Mouse (Mus musculus): ENCODE measurements around the gene Mapk1.

DNA sequence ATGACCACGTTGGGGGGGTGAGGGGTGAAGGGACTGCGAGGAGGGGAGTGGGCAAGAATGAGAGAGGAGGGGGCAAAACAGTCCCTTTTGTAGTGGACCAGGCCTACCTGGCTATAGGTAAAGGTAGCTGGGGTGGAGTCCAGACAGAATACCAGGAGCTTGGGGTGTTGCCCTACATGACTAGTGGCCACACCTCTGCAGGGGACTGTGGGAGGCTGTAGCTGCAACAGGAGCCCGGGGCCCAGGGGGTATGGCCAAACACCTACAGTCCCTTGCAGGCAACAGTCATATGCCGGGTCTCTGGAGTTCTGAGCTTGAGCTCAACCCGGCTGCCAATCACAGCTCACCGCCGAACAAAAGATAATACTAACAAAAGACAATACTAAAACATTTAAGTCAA, 68.9 kb downstream of the Mapk1 start:
- TF ChIP-seq CTCF (IDR thresholded peaks at IDR 0.05; ENCODE audit: control insufficient read depth, insufficient read depth, insufficient read length), result no peak
- TF ChIP-seq USF1 (IDR thresholded peaks at IDR 0.05; ENCODE audit: low read depth), result no peak
- TF ChIP-seq MYOG (IDR thresholded peaks at IDR 0.05; ENCODE audit: control insufficient read depth, extremely low read depth, insufficient read length), result no peak
- no peak for TF ChIP-seq CEBPB (IDR thresholded peaks at IDR 0.05; ENCODE audit: low read depth)
